Mouse (Mus musculus) intestine, embryonic 14.5 days (tissue): ENCODE measurements around the gene Ogg1. TPM values are rescaled to one million over a fixed set of nuclear protein-coding genes. Genes with fewer than 3 reads are reported as not detected.
"Not testable (repeated sequence)": the region's sequence is repeated elsewhere in the genome, so short reads cannot be mapped to it uniquely, and the experiment has no call there.

Experiments used
- ATAC-seq: fragments of 200-750 bp; cut with Nextera tagmentation; replicated peaks from 2 replicates; pipeline ENCODE4 v1.8.0; 2017; ENCODE audit warnings: low read depth, moderate number of reproducible peaks, moderate TSS enrichment, moderate library complexity; ENCODE audit not compliant: low FRiP score, low TSS enrichment
- DNase-seq: peaks from one replicate; pipeline ENCODE4 v3.0.0-alpha.2; 2018; ENCODE audit warnings: low spot score
- H3K27ac ChIP-seq: fragments of 300-500 bp; sonication (generic); 2 replicates; pipeline ENCODE4 v1.5.1; 2014; ENCODE audit warnings: low read depth, mild to moderate bottlenecking, control low read depth
- H3K27me3 ChIP-seq: fragments of 300-500 bp; sonication (generic); replicated peaks from 2 replicates; pipeline ENCODE4 v1.6.1; 2014; ENCODE audit warnings: low read length, control low read depth; ENCODE audit not compliant: control insufficient read depth, insufficient read depth
- H3K36me3 ChIP-seq: fragments of 300-500 bp; sonication (generic); 2 replicates; pipeline ENCODE4 v1.6.1; 2014; ENCODE audit warnings: low read length, control low read depth; ENCODE audit not compliant: control insufficient read depth, insufficient read depth
- H3K4me1 ChIP-seq: fragments of 300-500 bp; sonication (generic); replicated peaks from 2 replicates; pipeline ENCODE4 v1.6.1; 2014; ENCODE audit warnings: low read length, control low read depth, mixed read lengths; ENCODE audit not compliant: control insufficient read depth, insufficient read depth
- H3K4me2 ChIP-seq: fragments of 300-500 bp; sonication (generic); 2 replicates; pipeline ENCODE4 v1.6.1; 2014; ENCODE audit warnings: low read length
- H3K4me3 ChIP-seq: fragments of 300-500 bp; sonication (generic); 2 replicates; pipeline ENCODE4 v1.5.1; 2014; ENCODE audit warnings: low read depth, low read length, control low read depth, mixed read lengths
- H3K9ac ChIP-seq: fragments of 300-500 bp; sonication (generic); 2 replicates; pipeline ENCODE4 v1.6.1; 2014; ENCODE audit warnings: mild to moderate bottlenecking, low read length
- H3K9me3 ChIP-seq: fragments of 300-500 bp; sonication (generic); 2 replicates; pipeline ENCODE4 v1.6.1; 2016; ENCODE audit warnings: low read length, control low read depth; ENCODE audit not compliant: control insufficient read depth
- WGBS: fragments of 180-500 bp; shearing (Covaris S2); extraction: QIAGEN DNeasy Blood & Tissue Kit; methylation state at CpG from one replicate; pipeline ENCODE4 v1.1.7; 2014; 5-methylcytosine and 5-hydroxymethylcytosine counted together
- polyA plus RNA-seq: library from polyadenylated mRNA; unstranded; fragments of >200 nt; fragmentation: Nextera tagmentation; extraction: Ambion mirVana; gene quantifications from 2 replicates; pipeline ENCODE4 v1.2.1, GENCODE M21; 2014

Gene Ogg1
- polyA plus RNA-seq, 1 experiment from 2014 or later = 12.7 TPM

GRCm38 (mm10) chr6:113307481-113308121 is 19.2 kb upstream of the Ogg1 start:
- Histone ChIP-seq H3K27me3 (no peaks in the 10 kb centered on the region), H3K4me2 (peak overlapping the region; percentile 65), H3K36me3 (peaks cover 24% of the 10 kb centered on the region), H3K9ac (peak overlapping the region; percentile 96), H3K4me1 (peaks cover 13% of the 10 kb centered on the region), H3K27ac (peak overlapping the region; percentile 99), H3K4me3 (peak overlapping the region; percentile 94), H3K9me3 (no peaks in the 10 kb centered on the region)
- DNase-seq (peak; percentile 74), ATAC-seq (no peak)
- WGBS = under 1% methylated on average over 33 of the region's 34 CpGs

DNA sequence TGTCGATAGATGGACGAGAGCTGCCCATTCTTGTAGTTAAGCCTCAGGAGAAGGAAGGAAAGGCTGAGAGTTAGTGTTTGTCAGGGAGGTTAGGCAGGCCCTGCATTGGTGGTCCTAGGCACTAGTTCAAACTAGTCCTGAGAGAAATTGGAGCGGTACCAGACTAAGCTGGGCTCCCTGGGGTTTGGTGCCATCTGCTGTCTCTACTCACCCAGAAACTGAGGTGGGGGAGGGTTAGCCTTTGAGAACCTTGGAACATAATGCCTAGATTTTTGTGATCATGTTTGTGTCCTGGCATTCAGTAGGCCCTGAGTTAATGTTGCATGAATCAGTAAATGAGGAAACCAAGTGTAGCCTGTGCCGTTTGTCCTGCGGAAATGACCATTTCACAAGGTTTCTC is 18.6 kb upstream of the Ogg1 start:
- Histone ChIP-seq H3K9me3 (no peaks in the 10 kb centered on the region), H3K36me3 (peaks cover 30% of the 10 kb centered on the region), H3K4me2 (peak overlapping the region; percentile 65), H3K27me3 (no peaks in the 10 kb centered on the region), H3K27ac (no peak overlapping the region), H3K4me1 (peaks cover 13% of the 10 kb centered on the region), H3K4me3 (peak overlapping the region; percentile 94), H3K9ac (peak overlapping the region; percentile 96)
- ATAC-seq = no peak
- 36% methylated on average over 5 of the region's 5 CpGs for WGBS
- no peak for DNase-seq

DNA sequence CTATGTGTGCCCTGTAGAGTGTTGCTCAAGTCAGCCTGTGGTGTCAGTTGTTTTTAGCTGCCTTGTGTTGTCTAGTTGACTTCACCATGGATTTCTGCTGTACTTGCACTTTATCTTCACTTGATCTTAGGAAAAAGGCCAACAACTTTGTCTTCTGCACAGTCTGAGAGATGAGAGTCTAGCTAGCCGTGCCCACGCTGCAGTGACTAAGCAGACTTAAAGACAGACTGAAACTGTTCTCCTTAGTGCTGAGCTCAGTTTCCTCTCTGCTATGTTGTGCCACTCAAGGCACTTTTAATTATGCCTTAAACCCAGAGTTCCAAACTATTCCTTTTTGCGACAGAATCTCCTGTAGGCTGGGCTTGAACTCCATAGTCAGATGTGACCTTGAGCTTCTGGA is 10.8 kb upstream of the Ogg1 start:
- no peaks in the 10 kb centered on the region for H3K27me3 ChIP-seq
- H3K36me3 ChIP-seq = peaks cover 96% of the 10 kb centered on the region
- H3K4me1 ChIP-seq = no peaks in the 10 kb centered on the region
- no peaks in the 10 kb centered on the region for H3K9me3 ChIP-seq
- no peak overlapping the region for H3K4me3 ChIP-seq
- no peak for ATAC-seq
- H3K27ac ChIP-seq = no peak overlapping the region
- H3K4me2 ChIP-seq = no peak overlapping the region
- WGBS = 91% methylated on average over 3 of the region's 3 CpGs
- H3K9ac ChIP-seq = no peak overlapping the region
- no peak for DNase-seq

- DNase-seq (no peak), ATAC-seq (no peak)
- no peak overlapping the region for H3K27ac ChIP-seq
- 86% methylated on average over 1 of the region's 1 CpGs for WGBS
- H3K4me3 ChIP-seq = no peak overlapping the region
- H3K27me3 ChIP-seq = no peaks in the 10 kb centered on the region
- no peaks in the 10 kb centered on the region for H3K9me3 ChIP-seq
- no peak overlapping the region for H3K4me2 ChIP-seq
- 0 out of 2 replicates have a peak, but pooled peaks cover 3% of the 10 kb centered on the region for H3K4me1 ChIP-seq
- no peak overlapping the region for H3K9ac ChIP-seq
- peaks cover 30% of the 10 kb centered on the region for H3K36me3 ChIP-seq
These were observed 2.6 kb downstream of the Ogg1 start for GRCm38 (mm10) chr6:113329396-113329795.

DNA sequence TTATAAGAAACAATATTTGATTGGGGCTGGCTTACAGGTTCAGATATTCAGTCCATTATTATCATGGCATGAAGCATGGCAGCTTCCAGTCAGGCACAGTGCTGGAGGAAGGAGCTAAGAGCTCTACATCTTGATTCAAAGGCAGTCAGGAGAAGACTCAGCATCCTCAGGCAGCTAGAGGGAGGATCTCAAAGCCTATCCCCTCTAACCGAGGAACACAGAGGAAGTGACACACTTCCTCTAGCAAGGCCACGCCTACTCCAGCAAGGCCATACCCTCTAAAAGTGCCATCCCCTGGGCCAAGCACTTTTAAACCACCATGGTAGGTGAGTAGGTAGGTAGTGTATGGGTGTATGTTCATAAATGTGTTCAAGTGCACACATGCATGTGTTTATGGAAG is 3.8 kb downstream of the Ogg1 start:
- H3K9ac ChIP-seq = no peak overlapping the region
- H3K36me3 ChIP-seq = peaks cover 31% of the 10 kb centered on the region
- no peaks in the 10 kb centered on the region for H3K27me3 ChIP-seq
- no peak for ATAC-seq
- H3K27ac ChIP-seq = no peak overlapping the region
- WGBS = 57% methylated on average over 2 of the region's 2 CpGs
- H3K9me3 ChIP-seq = no peaks in the 10 kb centered on the region
- H3K4me2 ChIP-seq = no peak overlapping the region
- 0 out of 2 replicates have a peak, but pooled peaks cover under 1% of the 10 kb centered on the region for H3K4me1 ChIP-seq
- no peak overlapping the region for H3K4me3 ChIP-seq
- no peak for DNase-seq

GRCm38 (mm10) chr6:113331721-113332120 is 4.9 kb downstream of the Ogg1 start:
- ATAC-seq = no peak
- Histone ChIP-seq H3K36me3 (peaks cover 40% of the 10 kb centered on the region), H3K4me1 (no peaks in the 10 kb centered on the region), H3K27ac (no peak overlapping the region), H3K9me3 (no peaks in the 10 kb centered on the region), H3K4me3 (no peak overlapping the region), H3K27me3 (no peaks in the 10 kb centered on the region), H3K9ac (no peak overlapping the region), H3K4me2 (no peak overlapping the region)
- DNase-seq = no peak
- WGBS = 88% methylated on average over 11 of the region's 11 CpGs

DNA sequence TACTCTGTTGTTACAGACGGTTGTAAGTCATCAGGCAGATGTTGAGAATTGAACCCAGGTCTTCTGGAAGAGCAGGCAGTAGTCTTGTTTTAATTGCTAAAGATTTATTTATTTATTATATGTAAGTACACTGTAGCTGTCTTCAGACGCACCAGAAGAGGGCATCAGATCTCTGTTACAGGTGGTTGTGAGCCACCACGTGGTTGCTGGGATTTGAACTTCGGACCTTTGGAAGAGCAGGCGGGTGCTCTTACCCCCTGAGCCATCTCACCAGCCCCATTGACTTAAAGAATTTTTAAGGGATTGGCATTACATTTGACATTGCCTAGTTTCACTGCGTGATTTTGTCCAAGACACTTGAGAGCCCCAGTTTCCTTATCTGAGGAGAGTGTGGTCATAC is 6.0 kb downstream of the Ogg1 start:
- H3K4me1 ChIP-seq, H3K9me3 ChIP-seq, H3K4me2 ChIP-seq, ATAC-seq, H3K27me3 ChIP-seq, H3K4me3 ChIP-seq, DNase-seq, H3K9ac ChIP-seq: not testable (repeated sequence)
- Histone ChIP-seq H3K27ac (0 out of 2 replicates have a peak overlapping the region, but pooled peaks have one; percentile 19), H3K36me3 (peaks cover 49% of the 10 kb centered on the region)
- WGBS = 68% methylated on average over 6 of the region's 6 CpGs

- Histone ChIP-seq H3K4me1 (no peaks in the 10 kb centered on the region), H3K27me3 (no peaks in the 10 kb centered on the region), H3K4me2 (no peak overlapping the region), H3K9me3 (no peaks in the 10 kb centered on the region), H3K27ac (peak overlapping the region; percentile 19; the same call in 1 of the 2 replicates), H3K4me3 (no peak overlapping the region), H3K9ac (no peak overlapping the region), H3K36me3 (peaks cover 55% of the 10 kb centered on the region)
- peak; percentile 68 for ATAC-seq
- peak; percentile 72 for DNase-seq
- WGBS = 66% methylated on average over 14 of the region's 14 CpGs
These were observed 6.6 kb downstream of the Ogg1 start for GRCm38 (mm10) chr6:113333137-113333950.
